Mouse (Mus musculus) MEL (cell line): ENCODE measurements around the gene Per1. TPM values are rescaled to one million over a fixed set of nuclear protein-coding genes. Genes with fewer than 3 reads are reported as not detected.

ENCODE experiments used
- DNase-seq: peaks from one replicate; pipeline ENCODE4 v3.0.0; 2011; ENCODE audit warnings: low read depth, low spot score
- H3K27ac ChIP-seq: 2 replicates; pipeline ENCODE4 v1.5.1; 2012; ENCODE audit warnings: low read depth, mild to moderate bottlenecking, control low read depth, low read length, moderate library complexity; ENCODE audit not compliant: control insufficient read depth
- H3K27me3 ChIP-seq, 2 experiments: fragments of 150-350 bp in 1 of 2; sonication (generic) in 1 of 2; 2 replicates each; pipeline ENCODE4 v1.6.1; 2012; ENCODE audit warnings: low read length in 2 of 2, mild to moderate bottlenecking in 2 of 2, improper control_type of control experiment in 1 of 2, moderate library complexity in 1 of 2; ENCODE audit not compliant: insufficient read depth in 2 of 2, control insufficient read depth in 1 of 2
- H3K36me3 ChIP-seq, 2 experiments: 2 replicates each; pipeline ENCODE4 v1.6.1; 2012 to 2014; ENCODE audit warnings: low read length in 2 of 2, improper control_type of control experiment in 1 of 2, inconsistent platforms in 1 of 2, mild to moderate bottlenecking in 1 of 2; ENCODE audit not compliant: insufficient read depth in 2 of 2, control insufficient read depth in 1 of 2
- H3K4me1 ChIP-seq, 2 experiments: fragments of 150-350 bp in 1 of 2; sonication (generic) in 1 of 2; 2 replicates each; pipeline ENCODE4 v1.6.1; 2012; ENCODE audit warnings: low read length in 2 of 2, improper control_type of control experiment in 1 of 2, mild to moderate bottlenecking in 1 of 2; ENCODE audit not compliant: insufficient read depth in 2 of 2, control insufficient read depth in 1 of 2
- H3K4me3 ChIP-seq, 2 experiments: fragments of 150-350 bp in 1 of 2; sonication (generic) in 1 of 2; 2 replicates each; pipeline ENCODE4 v1.5.1; 2012; ENCODE audit warnings: low read depth in 2 of 2, low read length in 2 of 2, mild to moderate bottlenecking in 2 of 2, moderate library complexity in 2 of 2, control low read depth in 1 of 2, improper control_type of control experiment in 1 of 2; ENCODE audit not compliant: control insufficient read depth in 1 of 2, insufficient read depth in 1 of 2
- H3K79me2 ChIP-seq: 2 replicates; pipeline ENCODE4 v1.6.1; 2012; ENCODE audit warnings: mild to moderate bottlenecking, low read length, moderate library complexity; ENCODE audit not compliant: control insufficient read depth, poor library complexity, insufficient read depth
- H3K9ac ChIP-seq: 2 replicates; pipeline ENCODE4 v1.6.1; 2012; ENCODE audit warnings: low read depth, mild to moderate bottlenecking, control low read depth, low read length, moderate library complexity; ENCODE audit not compliant: control insufficient read depth, poor library complexity, severe bottlenecking
- H3K9me3 ChIP-seq: fragments of 150-350 bp; sonication (generic); replicated peaks from 2 replicates; pipeline ENCODE4 v1.6.1; 2012; ENCODE audit warnings: mild to moderate bottlenecking, low read length, improper control_type of control experiment, moderate library complexity; ENCODE audit not compliant: insufficient read depth
- BHLHE40 ChIP-seq: IDR thresholded peaks from 2 replicates; pipeline ENCODE4 v1.6.1; 2012; ENCODE audit warnings: low read depth, mild to moderate bottlenecking, inconsistent platforms, low read length, improper control_type of control experiment, borderline replicate concordance
- CHD1 ChIP-seq: IDR thresholded peaks from 2 replicates; pipeline ENCODE4 v1.6.1; 2012; ENCODE audit warnings: low read depth, mild to moderate bottlenecking, inconsistent platforms, low read length, improper control_type of control experiment
- CHD2 ChIP-seq: IDR thresholded peaks from 2 replicates; pipeline ENCODE4 v1.6.1; 2011; ENCODE audit warnings: low read length, improper control_type of control experiment
- CTCF ChIP-seq, 3 experiments: IDR thresholded peaks in 2 of 3; conservative IDR thresholded peaks in 1 of 3; 2 replicates each; pipeline ENCODE4 v1.5.1; 2011 to 2012; ENCODE audit warnings: low read length in 3 of 3, low read depth in 2 of 3, mild to moderate bottlenecking in 2 of 3, improper control_type of control experiment in 1 of 3, inconsistent platforms in 1 of 3, mixed read lengths in 1 of 3, moderate library complexity in 1 of 3; ENCODE audit not compliant: control insufficient read depth in 1 of 3, insufficient read depth in 1 of 3, poor library complexity in 1 of 3, severe bottlenecking in 1 of 3
- E2F4 ChIP-seq: IDR thresholded peaks from 2 replicates; pipeline ENCODE4 v1.6.1; 2011; ENCODE audit warnings: low read depth, low read length, improper control_type of control experiment, borderline replicate concordance
- ELF1 ChIP-seq: IDR thresholded peaks from 2 replicates; pipeline ENCODE4 v1.6.1; 2014; ENCODE audit warnings: low read depth, mild to moderate bottlenecking, inconsistent platforms, low read length, improper control_type of control experiment, moderate library complexity
- EP300 ChIP-seq, 2 experiments: IDR thresholded peaks; 2 replicates each; pipeline ENCODE4 v1.6.1; 2011; ENCODE audit warnings: improper control_type of control experiment in 2 of 2, low read length in 2 of 2, low read depth in 1 of 2, mild to moderate bottlenecking in 1 of 2
- ETS1 ChIP-seq: IDR thresholded peaks from 2 replicates; pipeline ENCODE4 v1.6.1; 2012; ENCODE audit warnings: low read depth, mild to moderate bottlenecking, inconsistent platforms, low read length, improper control_type of control experiment, moderate library complexity
- GABPA ChIP-seq: IDR thresholded peaks from 2 replicates; pipeline ENCODE4 v1.6.1; 2012; ENCODE audit warnings: low read depth, mild to moderate bottlenecking, inconsistent platforms, low read length, improper control_type of control experiment, moderate library complexity
- GATA1 ChIP-seq: IDR thresholded peaks from 2 replicates; pipeline ENCODE4 v1.6.1; 2011; ENCODE audit warnings: low read depth, low read length, improper control_type of control experiment
- HCFC1 ChIP-seq: IDR thresholded peaks from 2 replicates; pipeline ENCODE4 v1.6.1; 2012; ENCODE audit warnings: low read depth, mild to moderate bottlenecking, inconsistent platforms, low read length, improper control_type of control experiment, moderate library complexity
- JUND ChIP-seq: IDR thresholded peaks from 2 replicates; pipeline ENCODE4 v1.6.1; 2011; ENCODE audit warnings: low read depth, mild to moderate bottlenecking, improper control_type of control experiment, low read length
- KAT2A ChIP-seq: conservative IDR thresholded peaks from 2 replicates; pipeline ENCODE4 v1.6.1; 2012; ENCODE audit warnings: low read depth, low read length, improper control_type of control experiment, inconsistent platforms
- MAX ChIP-seq: IDR thresholded peaks from 2 replicates; pipeline ENCODE4 v1.6.1; 2011; ENCODE audit warnings: low read length, improper control_type of control experiment
- MAZ ChIP-seq: IDR thresholded peaks from 2 replicates; pipeline ENCODE4 v1.6.1; 2012; ENCODE audit warnings: low read depth, mild to moderate bottlenecking, inconsistent platforms, low read length, improper control_type of control experiment
- MEF2A ChIP-seq: IDR thresholded peaks from 2 replicates; pipeline ENCODE4 v1.6.1; 2014; ENCODE audit warnings: low read depth, mild to moderate bottlenecking, inconsistent platforms, low read length, improper control_type of control experiment; ENCODE audit not compliant: poor library complexity, insufficient replicate concordance, severe bottlenecking; ENCODE audit errors: extremely low read depth
- MXI1 ChIP-seq: IDR thresholded peaks from 2 replicates; pipeline ENCODE4 v1.6.1; 2011; ENCODE audit warnings: mild to moderate bottlenecking, low read depth, low read length, improper control_type of control experiment
- MYB ChIP-seq: IDR thresholded peaks from 2 replicates; pipeline ENCODE4 v1.6.1; 2011; ENCODE audit warnings: mild to moderate bottlenecking, low read depth, low read length, improper control_type of control experiment
- MYC ChIP-seq: IDR thresholded peaks from 2 replicates; pipeline ENCODE4 v1.6.1; 2011; ENCODE audit warnings: low read depth, mild to moderate bottlenecking, low read length, improper control_type of control experiment, moderate library complexity
- NRF1 ChIP-seq: IDR thresholded peaks from 2 replicates; pipeline ENCODE4 v1.6.1; 2014; ENCODE audit warnings: low read depth, mild to moderate bottlenecking, inconsistent platforms, low read length, improper control_type of control experiment, moderate library complexity; ENCODE audit not compliant: poor library complexity, insufficient read depth, severe bottlenecking
- POLR2A ChIP-seq, 2 experiments: IDR thresholded peaks; 2 replicates each; pipeline ENCODE4 v1.6.1; 2011 to 2012; ENCODE audit warnings: low read length in 2 of 2, mild to moderate bottlenecking in 2 of 2, control low read depth in 1 of 2, improper control_type of control experiment in 1 of 2, low read depth in 1 of 2, moderate library complexity in 1 of 2; ENCODE audit not compliant: control insufficient read depth in 1 of 2, insufficient read depth in 1 of 2, poor library complexity in 1 of 2
- POLR2AphosphoS2 ChIP-seq: IDR thresholded peaks from 2 replicates; pipeline ENCODE4 v1.6.1; 2011; ENCODE audit warnings: low read length, improper control_type of control experiment
- POLR2AphosphoS5 ChIP-seq: IDR thresholded peaks from 2 replicates; pipeline ENCODE4 v1.6.1; 2012; ENCODE audit warnings: low read depth, borderline replicate concordance, mild to moderate bottlenecking, inconsistent platforms, low read length, moderate library complexity, mixed read lengths
- RAD21 ChIP-seq: IDR thresholded peaks from 2 replicates; pipeline ENCODE4 v1.6.1; 2011; ENCODE audit warnings: mild to moderate bottlenecking, low read depth, low read length, improper control_type of control experiment
- RCOR1 ChIP-seq: IDR thresholded peaks from 2 replicates; pipeline ENCODE4 v1.6.1; 2012; ENCODE audit warnings: low read depth, mild to moderate bottlenecking, inconsistent platforms, low read length, improper control_type of control experiment
- SIN3A ChIP-seq: IDR thresholded peaks from 2 replicates; pipeline ENCODE4 v1.6.1; 2012; ENCODE audit warnings: low read length, improper control_type of control experiment, inconsistent platforms
- TAL1 ChIP-seq: IDR thresholded peaks from 2 replicates; pipeline ENCODE4 v1.6.1; 2012; ENCODE audit warnings: mild to moderate bottlenecking, inconsistent platforms, low read length, moderate library complexity, mixed read lengths
- TBP ChIP-seq: IDR thresholded peaks from 2 replicates; pipeline ENCODE4 v1.8.0; 2011; ENCODE audit warnings: low read depth, low read length, improper control_type of control experiment
- TCF12 ChIP-seq: IDR thresholded peaks from 2 replicates; pipeline ENCODE4 v1.6.1; 2014; ENCODE audit warnings: low read depth, mild to moderate bottlenecking, inconsistent platforms, low read length, improper control_type of control experiment, moderate library complexity
- UBTF ChIP-seq: IDR thresholded peaks from 2 replicates; pipeline ENCODE4 v1.6.1; 2012; ENCODE audit warnings: low read depth, mild to moderate bottlenecking, inconsistent platforms, low read length, improper control_type of control experiment, moderate library complexity, borderline replicate concordance; ENCODE audit not compliant: insufficient read depth
- USF1 ChIP-seq: IDR thresholded peaks from 2 replicates; pipeline ENCODE4 v1.6.1; 2014; ENCODE audit warnings: low read depth, mild to moderate bottlenecking, inconsistent platforms, low read length, improper control_type of control experiment, moderate library complexity
- USF2 ChIP-seq, 2 experiments: IDR thresholded peaks; 2 replicates each; pipeline ENCODE4 v1.6.1; 2011 to 2012; ENCODE audit warnings: improper control_type of control experiment in 2 of 2, low read length in 2 of 2, borderline replicate concordance in 1 of 2, inconsistent platforms in 1 of 2, low read depth in 1 of 2, mild to moderate bottlenecking in 1 of 2; ENCODE audit not compliant: insufficient read depth in 1 of 2
- ZKSCAN1 ChIP-seq: IDR thresholded peaks from 2 replicates; pipeline ENCODE4 v1.6.1; 2012; ENCODE audit warnings: low read depth, mild to moderate bottlenecking, inconsistent platforms, low read length, improper control_type of control experiment, moderate library complexity
- ZMIZ1 ChIP-seq: IDR thresholded peaks from 2 replicates; pipeline ENCODE4 v1.6.1; 2012; ENCODE audit warnings: low read depth, mild to moderate bottlenecking, inconsistent platforms, low read length, improper control_type of control experiment, moderate library complexity
- ZNF384 ChIP-seq: IDR thresholded peaks from 2 replicates; pipeline ENCODE4 v1.6.1; 2012; ENCODE audit warnings: low read depth, mild to moderate bottlenecking, inconsistent platforms, low read length, improper control_type of control experiment
- polyA plus RNA-seq, 2 experiments: library from polyadenylated mRNA; stranded (reverse) in 1 of 2; unstranded in 1 of 2; fragments of >175 nt in 1 of 2; fragments of >200 nt in 1 of 2; gene quantifications; 2 replicates each; pipeline versions ENCODE4 v1.2.1 to v1.2.4; 2012; ENCODE audit warnings: low replicate concordance in 2 of 2, low read depth in 1 of 2; ENCODE audit not compliant: insufficient read length in 2 of 2, insufficient read depth in 1 of 2, missing spikeins in 1 of 2
- total RNA-seq: library from RNA; depleted of rRNA; stranded (reverse); fragments of 300-350 nt; gene quantifications from 2 replicates; pipeline ENCODE4 v1.2.3, GENCODE M21; 2012

Per1 gene
- total and polyA plus RNA-seq, 3 experiments = 4.5 to 34.9 TPM; not detected in 1

GRCm38 (mm10) chr11:69059357-69059974 lies 35.6 kb upstream of the Per1 start, which contains the start of gene Borcs6:
TSS of gene Borcs6 (plus strand) at chr11:69059717.
- H3K4me3 ChIP-seq = peak within 1 kb of the TSS; percentile 87 to 88
- peaks cover 0 to 10% of the 10 kb centered on the region in 2 experiments; a peak in 2 of 4 replicates for H3K4me1 ChIP-seq
- H3K79me2 ChIP-seq = peaks cover 10% of the 10 kb centered on the region; the same call in 1 of the 2 replicates
- no peaks in the 10 kb centered on the region for H3K27me3 ChIP-seq
- no peaks in the 10 kb centered on the region for H3K9me3 ChIP-seq
- peak; percentile 99 for DNase-seq
- H3K27ac ChIP-seq = peak within 1 kb of the TSS; percentile 24
- peak within 1 kb of the TSS; percentile 80 for H3K9ac ChIP-seq
- peaks cover 0 to 6% of the 10 kb centered on the region in 2 experiments; a peak in 2 of 4 replicates for H3K36me3 ChIP-seq
- TF ChIP-seq MYB (no peak), POLR2AphosphoS2 (no peak; the same call in 1 of the 2 replicates), UBTF (0 out of 2 replicates have a peak, but pooled peaks have one; percentile 84), ZNF384 (no peak), GATA1 (peak; percentile 59; the same call in 1 of the 2 replicates), MAZ (peak; percentile 97), RCOR1 (no peak), HCFC1 (peak; percentile 91), RAD21 (no peak), JUND (no peak), USF1 (peak; percentile 59), ZKSCAN1 (no peak), ETS1 (peak; percentile 50; the same call in 1 of the 2 replicates), CHD2 (0 out of 2 replicates have a peak, but pooled peaks have one; percentile 49), CTCF (IDR thresholded peaks at IDR 0.05 in 2 of 3, conservative IDR thresholded peaks at IDR 0.05 in 1 of 3; ENCODE audit: control insufficient read depth in 1 of 3, insufficient read depth in 1 of 3, low read depth in 2 of 3, low read length in 3 of 3, poor library complexity in 1 of 3, severe bottlenecking in 1 of 3) (no peak), SIN3A (peak; percentile 100), E2F4 (no peak), MXI1 (peak; percentile 95), TCF12 (peak; percentile 39; the same call in 1 of the 2 replicates), ELF1 (peak; percentile 99), EP300 (IDR thresholded peaks at IDR 0.05; ENCODE audit: low read depth in 1 of 2, low read length in 2 of 2) (no peak), ZMIZ1 (0 out of 2 replicates have a peak, but pooled peaks have one; percentile 37), MEF2A (no peak), GABPA (no peak), NRF1 (0 out of 2 replicates have a peak, but pooled peaks have one; percentile 38), POLR2A (IDR thresholded peaks at IDR 0.05; ENCODE audit: control insufficient read depth in 1 of 2, insufficient read depth in 1 of 2, low read depth in 1 of 2, low read length in 2 of 2, poor library complexity in 1 of 2) (peak; percentile 27 to 58; a peak in 3 of 4 replicates), TBP (no peak; the same call in 1 of the 2 replicates), USF2 (IDR thresholded peaks at IDR 0.05; ENCODE audit: borderline replicate concordance in 1 of 2, insufficient read depth in 1 of 2, low read depth in 1 of 2, low read length in 2 of 2) (no peak), CHD1 (no peak), MAX (peak; percentile 87), BHLHE40 (no peak), MYC (no peak), KAT2A (peak; percentile 71; the same call in 1 of the 2 replicates), TAL1 (no peak), POLR2AphosphoS5 (no peak)
